Mouse (Mus musculus) lung, postnatal 0 days (tissue): ENCODE data around the gene Scaf1.

Experiments
- CTCF ChIP-seq: IDR thresholded peaks from 2 replicates; pipeline ENCODE4 v1.5.1; 2016; ENCODE audit warnings: antibody characterized with exemption, mild to moderate bottlenecking
- EP300 ChIP-seq: IDR thresholded peaks from 2 replicates; pipeline ENCODE4 v1.6.1; 2016; ENCODE audit warnings: antibody characterized with exemption, mild to moderate bottlenecking, control low read depth

GRCm38 (mm10) chr7:44966638-44967037, 49.5 kb downstream of the Scaf1 start:
- TF ChIP-seq CTCF (peak; percentile 26), EP300 (no peak)
